Mouse (Mus musculus) stomach, postnatal 0 days (tissue): ENCODE data around the gene Dgcr2. TPM values are rescaled to one million over a fixed set of nuclear protein-coding genes. Genes with fewer than 3 reads are reported as not detected.

Experiments used
- ATAC-seq: fragments of 200-750 bp; cut with Nextera tagmentation; 2 replicates; pipeline ENCODE4 v1.8.0; 2017; ENCODE audit not compliant: low FRiP score, low TSS enrichment
- DNase-seq: peaks from one replicate; pipeline ENCODE4 v3.0.0-alpha.2; 2016; ENCODE audit warnings: low spot score
- H3K27ac ChIP-seq: fragments of 300-500 bp; sonication (generic); replicated peaks from 2 replicates; pipeline ENCODE4 v1.5.1; 2014; ENCODE audit warnings: mild to moderate bottlenecking, control low read depth
- H3K27me3 ChIP-seq: fragments of 300-500 bp; sonication (generic); 2 replicates; pipeline ENCODE4 v1.6.1; 2014; ENCODE audit warnings: low read length; ENCODE audit not compliant: control insufficient read depth, insufficient read depth
- H3K36me3 ChIP-seq: fragments of 300-500 bp; sonication (generic); 2 replicates; pipeline ENCODE4 v1.6.1; 2014; ENCODE audit warnings: low read length, mixed read lengths; ENCODE audit not compliant: control insufficient read depth, insufficient read depth
- H3K4me1 ChIP-seq: fragments of 300-500 bp; sonication (generic); replicated peaks from 2 replicates; pipeline ENCODE4 v1.6.1; 2014; ENCODE audit warnings: antibody characterized with exemption; ENCODE audit not compliant: control insufficient read depth, insufficient read depth
- H3K4me2 ChIP-seq: fragments of 300-500 bp; sonication (generic); replicated peaks from 2 replicates; pipeline ENCODE4 v1.6.1; 2014; ENCODE audit warnings: low read depth, mild to moderate bottlenecking, control low read depth, moderate library complexity
- H3K4me3 ChIP-seq: fragments of 300-500 bp; sonication (generic); 2 replicates; pipeline ENCODE4 v1.5.1; 2014; ENCODE audit warnings: low read depth, low read length, control low read depth
- H3K9ac ChIP-seq: fragments of 300-500 bp; sonication (generic); 2 replicates; pipeline ENCODE4 v1.6.1; 2014; ENCODE audit warnings: mild to moderate bottlenecking, low read length, control low read depth, mixed read lengths
- H3K9me3 ChIP-seq: fragments of 300-500 bp; sonication (generic); 2 replicates; pipeline ENCODE4 v1.6.1; 2016; ENCODE audit warnings: low read length; ENCODE audit not compliant: control insufficient read depth
- CTCF ChIP-seq: IDR thresholded peaks from 2 replicates; pipeline ENCODE4 v1.5.1; 2016; ENCODE audit warnings: antibody characterized with exemption, low read depth, mild to moderate bottlenecking, moderate library complexity
- EP300 ChIP-seq: optimal IDR thresholded peaks from 2 replicates; pipeline ENCODE3; 2016; ENCODE audit warnings: antibody characterized with exemption
- WGBS: fragments of 180-500 bp; shearing (Covaris S2); extraction: QIAGEN DNeasy Blood & Tissue Kit; methylation state at CpG from one replicate; pipeline ENCODE4 v1.1.7; 2014; 5-methylcytosine and 5-hydroxymethylcytosine counted together
- polyA plus RNA-seq: library from polyadenylated mRNA; unstranded; fragments of >200 nt; fragmentation: Nextera tagmentation; extraction: Ambion mirVana; gene quantifications from 2 replicates; pipeline ENCODE4 v1.2.1, GENCODE M21; 2015

Gene Dgcr2
- polyA plus RNA-seq, 1 experiment from 2014 or later, result 38.8 TPM

- 0% methylated on average over 23 of the region's 37 CpGs for WGBS
- no peak overlapping the region for H3K27ac ChIP-seq
- peak overlapping the region; percentile 93 for H3K4me2 ChIP-seq
- no peak for DNase-seq
- no peaks in the 10 kb centered on the region for H3K4me1 ChIP-seq
- ATAC-seq, result no peak; the same call in 1 of the 2 replicates
- H3K36me3 ChIP-seq, result no peaks in the 10 kb centered on the region
- TF ChIP-seq CTCF (no peak), EP300 (no peak)
- H3K9ac ChIP-seq, result peak overlapping the region; percentile 38; the same call in 1 of the 2 replicates
- peak overlapping the region; percentile 48 for H3K4me3 ChIP-seq
- H3K27me3 ChIP-seq, result peaks cover 22% of the 10 kb centered on the region; the same call in 1 of the 2 replicates
- H3K9me3 ChIP-seq, result no peaks in the 10 kb centered on the region
These were observed 65.1 kb downstream of the Dgcr2 start for GRCm38 (mm10) chr16:17833321-17833680.

DNA sequence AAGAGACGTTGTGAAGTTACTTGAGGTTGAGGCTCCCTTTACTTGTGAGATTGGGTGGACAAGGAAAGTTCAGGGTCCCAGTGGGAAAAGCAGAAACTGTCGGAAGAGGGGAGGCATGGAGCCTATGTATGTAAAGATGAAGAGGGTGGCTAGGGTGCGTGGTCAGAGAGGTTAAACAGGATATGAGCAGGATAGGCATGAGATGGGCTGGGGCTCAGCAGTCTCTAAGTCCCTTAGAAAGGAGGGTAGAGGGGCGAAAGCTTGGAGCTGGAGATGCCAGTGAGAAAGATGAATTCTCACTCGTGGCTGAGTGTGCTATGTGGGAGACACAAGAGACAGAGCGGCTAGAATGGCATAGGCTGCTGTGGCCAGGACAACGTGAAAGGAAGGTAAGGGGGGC, 65.5 kb downstream of the Dgcr2 start, which contains the start of gene B830017H08Rik:
TSS of gene B830017H08Rik (plus strand) at position 301 of the 400 bp plus-strand sequence.
- Histone ChIP-seq H3K4me1 (no peaks in the 10 kb centered on the region), H3K9ac (peak within 1 kb of the TSS; percentile 38; the same call in 1 of the 2 replicates), H3K27me3 (peaks cover 22% of the 10 kb centered on the region; the same call in 1 of the 2 replicates), H3K4me2 (peak within 1 kb of the TSS; percentile 93), H3K9me3 (no peaks in the 10 kb centered on the region), H3K4me3 (peak within 1 kb of the TSS; percentile 48), H3K36me3 (no peaks in the 10 kb centered on the region), H3K27ac (no peak within 1 kb of the TSS)
- ATAC-seq, result no peak
- DNase-seq, result no peak
- 28% methylated on average over 7 of the region's 7 CpGs for WGBS
- TF ChIP-seq CTCF, result no peak
- no peak for TF ChIP-seq EP300

GRCm38 (mm10) chr16:17831781-17832180, 66.6 kb downstream of the Dgcr2 start:
- H3K9me3 ChIP-seq, result no peaks in the 10 kb centered on the region
- H3K4me3 ChIP-seq, result no peak overlapping the region
- no peak overlapping the region for H3K9ac ChIP-seq
- 18% methylated on average over 11 of the region's 11 CpGs for WGBS
- DNase-seq (no peak), ATAC-seq (no peak)
- H3K4me1 ChIP-seq, result no peaks in the 10 kb centered on the region
- peaks cover 22% of the 10 kb centered on the region; the same call in 1 of the 2 replicates for H3K27me3 ChIP-seq
- H3K4me2 ChIP-seq, result no peak overlapping the region
- no peaks in the 10 kb centered on the region for H3K36me3 ChIP-seq
- no peak overlapping the region for H3K27ac ChIP-seq
- TF ChIP-seq EP300, result no peak
- TF ChIP-seq CTCF, result peak; percentile 60

DNA sequence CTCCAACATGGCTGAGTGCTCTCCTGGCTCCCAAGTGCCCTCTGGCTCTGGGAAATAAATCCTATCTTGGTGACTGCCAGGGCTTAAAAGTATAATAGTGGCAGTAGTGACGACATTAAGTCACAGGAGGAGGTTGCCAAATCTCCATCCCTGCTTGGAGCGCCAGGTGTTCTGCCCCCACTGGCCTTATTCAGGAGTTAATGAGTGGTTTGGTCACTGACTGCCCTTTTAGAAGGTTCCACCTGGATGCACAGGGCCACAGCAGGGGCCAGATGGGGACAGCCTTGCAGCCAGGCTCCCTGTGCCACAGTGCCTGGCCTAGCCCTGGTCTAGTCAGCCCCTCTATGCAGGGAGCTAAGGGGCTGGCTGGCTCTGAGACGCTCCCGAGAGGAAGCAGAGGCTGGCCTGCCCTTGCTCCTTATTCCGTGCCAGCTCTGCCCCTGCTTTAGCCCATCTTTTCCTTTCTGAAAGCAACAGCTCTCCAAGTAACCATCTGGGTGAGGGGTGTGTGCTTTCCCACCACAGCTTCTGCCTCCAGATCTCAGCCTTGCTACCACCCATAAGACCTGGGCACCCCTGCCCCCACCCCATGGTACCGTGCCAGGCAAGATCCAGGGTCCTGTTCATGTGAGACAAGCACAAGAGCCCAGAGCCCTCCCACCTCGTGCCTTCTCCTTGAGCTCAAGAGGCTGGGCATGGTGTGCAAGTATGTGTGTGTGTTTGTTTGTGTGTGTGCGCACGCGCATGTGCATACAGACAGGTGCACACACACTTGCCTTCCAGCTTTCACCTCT, 67.8 kb downstream of the Dgcr2 start:
- no peaks in the 10 kb centered on the region for H3K9me3 ChIP-seq
- H3K36me3 ChIP-seq, result no peaks in the 10 kb centered on the region
- no peak overlapping the region for H3K27ac ChIP-seq
- H3K9ac ChIP-seq, result no peak overlapping the region
- TF ChIP-seq EP300 (no peak), CTCF (no peak)
- ATAC-seq (no peak), DNase-seq (no peak)
- 71% methylated on average over 10 of the region's 10 CpGs for WGBS
- H3K4me3 ChIP-seq, result no peak overlapping the region
- no peak overlapping the region for H3K4me2 ChIP-seq
- H3K27me3 ChIP-seq, result peaks cover 22% of the 10 kb centered on the region; the same call in 1 of the 2 replicates
- H3K4me1 ChIP-seq, result no peaks in the 10 kb centered on the region

- H3K9me3 ChIP-seq, result no peaks in the 10 kb centered on the region
- ATAC-seq, result no peak
- WGBS, result 63% methylated on average over 3 of the region's 3 CpGs
- TF ChIP-seq CTCF (no peak), EP300 (no peak)
- no peak overlapping the region for H3K4me2 ChIP-seq
- no peak overlapping the region for H3K4me3 ChIP-seq
- no peak overlapping the region for H3K9ac ChIP-seq
- H3K36me3 ChIP-seq, result no peaks in the 10 kb centered on the region
- peaks cover 12% of the 10 kb centered on the region; the same call in 1 of the 2 replicates for H3K27me3 ChIP-seq
- DNase-seq, result no peak
- no peaks in the 10 kb centered on the region for H3K4me1 ChIP-seq
- H3K27ac ChIP-seq, result no peak overlapping the region
These were observed 69.5 kb downstream of the Dgcr2 start for GRCm38 (mm10) chr16:17828867-17829266.

DNA sequence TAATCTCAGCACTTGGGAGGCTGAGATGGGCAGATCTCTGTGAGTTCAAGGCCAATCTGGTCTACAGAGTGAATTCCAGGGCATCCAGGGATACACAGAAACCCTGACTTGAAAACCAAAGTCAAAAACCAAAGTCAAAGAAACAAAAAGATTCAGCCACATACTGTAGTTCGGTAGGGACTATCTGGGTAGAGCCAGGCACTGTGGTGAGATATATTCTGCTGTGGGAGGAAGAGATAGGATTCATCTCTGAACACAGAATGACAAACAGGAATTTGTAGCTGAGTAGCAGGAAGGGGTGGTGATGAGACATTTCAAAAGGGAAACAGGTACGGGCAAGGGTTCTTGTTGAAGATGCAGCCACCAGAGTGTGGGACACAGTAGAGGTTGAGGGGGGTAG, 70.1 kb downstream of the Dgcr2 start:
- H3K4me1 ChIP-seq, result no peaks in the 10 kb centered on the region
- H3K4me2 ChIP-seq, result no peak overlapping the region
- no peak overlapping the region for H3K4me3 ChIP-seq
- TF ChIP-seq CTCF (no peak), EP300 (no peak)
- no peak overlapping the region for H3K27ac ChIP-seq
- H3K27me3 ChIP-seq, result peaks cover 11% of the 10 kb centered on the region; the same call in 1 of the 2 replicates
- no peak overlapping the region for H3K9ac ChIP-seq
- no peaks in the 10 kb centered on the region for H3K9me3 ChIP-seq
- WGBS, result 83% methylated on average over 2 of the region's 2 CpGs
- no peak for DNase-seq
- H3K36me3 ChIP-seq, result no peaks in the 10 kb centered on the region
- ATAC-seq, result no peak
